Mouse (Mus musculus): Measurements from ENCODE around the gene Tmem183a.

The Tmem183a gene

DNA sequence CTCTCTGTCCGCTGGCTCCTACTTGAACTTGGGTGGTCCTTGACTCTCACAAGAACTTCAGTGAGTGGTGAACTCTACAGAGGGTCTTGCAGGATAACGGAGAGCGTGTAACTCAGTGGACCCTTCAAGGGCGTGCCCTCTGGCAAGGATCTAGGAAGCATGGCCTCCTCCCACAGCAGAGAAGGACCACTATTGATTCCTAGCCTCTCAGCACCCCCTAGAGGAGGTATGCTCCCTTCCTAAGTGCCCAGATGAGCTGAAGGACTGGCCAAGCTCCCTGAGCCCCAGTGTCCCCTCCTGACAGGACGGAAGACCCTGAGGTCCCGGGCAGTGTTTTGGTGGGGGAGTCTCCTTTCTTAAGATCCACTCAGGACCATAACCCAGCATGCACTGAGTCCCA is 39.2 kb downstream of the Tmem183a start:
- in situ Hi-C loops (cut with MboI; ENCODE audit: low sequenced_read_pairs): loop anchor here (5.0 kb wide), 1 partner anchor 170 kb away; no protein-coding TSS in a partner anchor

- in situ Hi-C loops (cut with MboI; ENCODE audit: low sequenced_read_pairs): loop anchor here (5.0 kb wide), 1 partner anchor 168 kb away; no protein-coding TSS in a partner anchor
Measured at GRCm38 (mm10) chr1:134320691-134321301, 41.0 kb downstream of the Tmem183a start.

DNA sequence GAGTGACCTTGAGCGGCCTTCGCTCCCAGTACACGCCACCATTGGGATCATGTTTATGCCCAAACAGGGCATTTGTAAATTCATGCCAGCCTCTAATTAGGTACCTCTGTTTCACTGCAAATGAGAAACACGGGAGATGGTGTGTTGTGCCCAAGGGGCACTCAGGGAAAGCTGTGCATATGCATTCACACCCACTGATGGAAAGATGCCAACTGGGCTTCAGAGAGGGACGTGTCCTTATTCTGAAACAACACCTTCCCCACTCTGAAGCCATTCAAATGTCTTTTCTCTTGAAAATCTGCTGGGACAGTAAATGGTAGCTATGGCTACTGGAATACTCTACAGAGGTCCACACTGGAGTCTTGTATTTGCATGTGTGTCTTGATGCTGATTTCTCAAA is 43.5 kb downstream of the Tmem183a start:
- in situ Hi-C loops (cut with MboI; ENCODE audit: low sequenced_read_pairs): no loop called here

DNA sequence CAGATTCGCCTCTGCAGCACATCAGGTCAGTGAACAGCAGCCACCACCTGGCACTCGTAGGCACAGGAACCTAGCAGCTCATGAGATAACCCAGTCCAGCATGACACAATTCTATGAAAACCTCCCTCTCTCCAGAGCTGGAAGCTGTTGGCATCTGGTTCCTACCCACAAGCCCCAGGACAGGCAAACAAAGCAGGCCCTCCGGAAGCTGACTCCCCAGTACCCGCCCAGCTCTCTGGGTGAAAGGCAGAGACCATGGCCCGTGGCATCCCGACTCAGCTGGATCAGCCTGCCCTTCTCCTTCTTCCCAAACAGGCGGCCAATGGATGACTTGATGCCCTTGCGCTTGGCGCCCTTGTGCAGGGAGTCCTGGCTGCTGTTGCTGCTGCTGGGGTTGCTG is 45.4 kb downstream of the Tmem183a start:
- in situ Hi-C loops (cut with MboI; ENCODE audit: low sequenced_read_pairs): no loop called here

GRCm38 (mm10) chr1:134315181-134315580 is 46.6 kb downstream of the Tmem183a start:
- in situ Hi-C loops (cut with MboI; ENCODE audit: low sequenced_read_pairs): no loop called here

DNA sequence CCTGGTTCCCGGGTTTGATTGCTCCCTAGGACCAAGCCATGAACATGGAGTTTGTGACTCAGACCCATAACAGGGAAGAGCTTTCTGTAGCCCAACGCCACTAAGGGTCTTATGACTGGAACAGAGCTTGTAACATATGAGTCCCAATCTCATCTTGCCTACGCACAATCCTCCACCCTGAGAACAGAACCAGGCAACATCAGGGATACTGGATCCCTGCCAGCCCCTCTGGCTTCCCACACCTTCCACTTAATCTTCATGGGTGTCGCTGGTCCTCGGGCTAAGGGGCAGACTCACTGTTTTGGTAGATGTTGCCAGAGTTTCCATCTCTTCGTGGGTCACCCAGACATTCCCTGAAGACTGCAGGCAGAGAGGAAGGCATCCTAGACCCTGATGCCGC is 50.0 kb downstream of the Tmem183a start:
- in situ Hi-C loops (cut with MboI; ENCODE audit: low sequenced_read_pairs): no loop called here

DNA sequence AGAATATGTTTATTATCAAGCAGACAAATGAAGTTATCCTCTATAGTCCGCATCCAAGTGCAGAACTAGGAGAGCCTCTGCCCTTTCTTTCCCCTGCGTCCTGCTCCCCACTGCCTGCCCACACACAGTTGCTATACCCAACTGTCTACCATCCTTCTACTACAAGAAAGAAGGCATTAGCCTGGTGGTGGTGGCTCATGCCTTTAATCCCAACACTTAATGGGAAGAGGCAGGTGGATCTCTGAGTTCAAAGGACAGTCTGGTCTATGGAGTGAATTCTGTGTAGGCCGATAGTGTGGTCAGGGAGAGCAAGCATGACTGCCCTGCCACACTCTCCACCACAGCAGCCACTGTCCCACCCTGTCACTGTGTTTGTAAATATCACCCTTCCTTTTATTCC is 51.0 kb downstream of the Tmem183a start:
- in situ Hi-C loops (cut with MboI; ENCODE audit: low sequenced_read_pairs): no loop called here

DNA sequence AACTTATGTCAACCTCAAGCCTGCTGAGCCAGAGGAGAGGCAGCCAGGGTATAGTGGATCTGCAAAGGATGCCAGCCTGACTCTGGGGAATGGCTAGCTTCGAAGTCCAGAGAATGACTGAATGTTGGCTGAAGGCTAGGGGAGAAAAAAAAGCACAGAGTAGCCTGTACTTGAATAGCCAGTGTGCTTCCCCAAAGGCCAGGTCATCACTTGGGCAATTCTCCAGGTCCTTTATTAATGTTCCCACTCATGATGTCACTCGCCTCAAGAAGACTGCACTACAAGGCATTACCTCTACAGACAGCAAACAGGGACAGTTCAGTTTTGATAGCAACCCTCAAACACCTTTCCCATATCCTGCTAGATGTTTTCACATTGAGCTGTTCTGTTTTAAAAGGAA is 51.5 kb downstream of the Tmem183a start:
- in situ Hi-C loops (cut with MboI; ENCODE audit: low sequenced_read_pairs): no loop called here

DNA sequence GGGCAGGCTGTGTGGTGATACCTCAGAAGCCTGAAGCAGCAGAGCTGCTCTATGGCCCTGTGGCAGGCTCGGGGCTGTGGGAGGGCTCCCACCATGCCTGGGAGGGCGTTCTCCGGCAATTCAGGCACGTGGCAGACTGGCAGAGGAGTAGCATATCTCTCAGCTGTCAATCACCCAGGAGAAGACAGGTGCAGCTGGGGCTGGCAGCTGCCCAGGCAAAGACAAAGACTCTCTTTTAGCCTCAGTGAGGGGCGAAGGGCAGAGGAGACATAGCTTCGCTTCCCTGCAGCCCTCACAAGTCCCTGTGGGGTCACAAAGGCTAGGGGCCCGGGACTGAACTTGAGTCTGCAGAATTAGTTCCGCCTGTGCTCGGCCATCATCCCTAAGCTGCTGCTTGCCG is 54.4 kb downstream of the Tmem183a start:
- in situ Hi-C loops (cut with MboI; ENCODE audit: low sequenced_read_pairs): no loop called here

DNA sequence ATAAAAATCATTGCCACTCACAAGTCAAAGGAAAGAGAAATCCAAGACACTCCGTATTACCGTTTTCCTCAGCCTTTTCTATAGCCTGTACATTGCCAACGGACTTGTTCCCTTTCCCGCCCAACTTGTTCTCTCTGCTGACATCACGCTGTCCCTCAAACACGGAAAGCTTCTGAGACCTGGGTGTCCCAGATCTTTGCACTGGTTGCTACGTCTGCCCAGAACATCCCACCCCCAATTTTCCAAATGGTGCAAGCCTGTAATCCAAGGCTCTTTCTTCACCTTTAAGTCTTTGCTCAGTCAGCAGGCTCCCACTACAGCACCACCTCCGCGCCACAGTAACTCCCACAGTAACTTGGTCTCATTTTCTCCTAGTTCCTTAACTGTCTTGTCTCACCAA is 56.8 kb downstream of the Tmem183a start:
- in situ Hi-C loops (cut with MboI; ENCODE audit: low sequenced_read_pairs): no loop called here

- in situ Hi-C loops (cut with MboI; ENCODE audit: low sequenced_read_pairs): no loop called here
Measured at GRCm38 (mm10) chr1:134302568-134303238, 59.1 kb downstream of the Tmem183a start.

DNA sequence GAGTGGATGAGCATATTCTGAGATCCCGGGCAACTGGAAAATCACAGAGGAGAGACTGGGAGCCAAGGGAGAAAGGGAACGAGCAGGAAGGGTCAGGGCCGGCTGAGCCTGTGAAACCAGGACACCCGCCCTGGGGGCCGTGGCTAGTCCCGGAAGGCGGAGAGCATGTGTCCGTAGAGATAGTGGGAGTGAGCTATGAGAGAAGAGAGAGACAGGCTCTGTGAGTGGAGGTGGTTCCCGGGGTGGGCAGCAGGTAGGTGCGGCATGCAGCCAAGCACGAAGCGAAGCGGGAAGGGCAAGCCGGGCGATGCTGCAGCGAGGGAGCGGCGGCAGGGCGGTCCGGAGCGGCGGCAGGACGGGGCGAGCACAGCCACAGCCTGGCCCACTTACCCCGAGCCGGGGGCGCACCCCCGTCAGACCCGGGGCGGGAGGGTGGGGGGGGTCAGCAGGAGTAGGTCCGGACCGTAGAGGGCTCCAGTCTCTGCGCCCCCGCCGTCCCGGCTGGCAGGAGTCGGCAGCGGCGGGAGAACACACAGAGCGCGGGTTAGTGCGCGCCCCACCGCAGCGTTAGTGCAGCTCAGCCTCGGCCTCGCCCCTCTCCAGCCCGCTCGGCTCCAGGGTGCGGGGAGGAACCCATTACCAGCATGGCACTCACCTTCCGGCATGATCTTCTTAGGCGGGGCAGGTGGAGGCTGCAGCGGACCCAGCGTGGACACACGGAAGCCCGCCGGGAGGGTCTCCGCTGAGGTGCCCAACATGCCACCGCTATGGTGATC is 63.0 kb downstream of the Tmem183a start:
- in situ Hi-C loops (cut with MboI; ENCODE audit: low sequenced_read_pairs): no loop called here

- in situ Hi-C loops (cut with MboI; ENCODE audit: low sequenced_read_pairs): no loop called here
Measured at GRCm38 (mm10) chr1:134297265-134297664, 64.5 kb downstream of the Tmem183a start.
